Comparison of ENCODE assay signal across 15 mouse cellular contexts in the genomic region with DNA sequence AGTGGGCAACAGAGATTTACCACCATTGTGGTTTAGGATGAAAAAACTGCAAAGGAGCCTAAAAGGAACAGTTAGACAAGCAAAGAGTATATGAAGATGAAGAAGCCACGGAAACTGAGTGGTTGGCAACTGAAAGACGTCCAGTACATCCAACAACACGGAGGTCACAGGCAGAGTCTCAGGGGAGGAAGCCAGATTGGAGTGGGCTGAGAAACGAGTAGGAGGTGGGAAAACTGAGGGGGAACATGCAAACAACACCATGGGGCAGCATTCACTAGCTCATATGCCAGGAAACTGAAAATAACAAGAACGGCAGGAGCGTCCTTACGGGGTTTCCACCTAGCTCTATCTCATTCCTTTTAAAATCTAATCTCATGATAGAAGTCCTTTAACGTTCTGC.
"Had no signal": no experiment of that assay in that cellular context is flagged by ENCODE, and none has a peak within 500 bp of the region (broad histone marks: within the 10 kb centered on the region; RNA-seq: fewer than 3 reads in every experiment).

No protein-coding gene starts in this region.

- H3K27ac ChIP-seq: hindbrain, postnatal 0 days; kidney, postnatal 0 days; limb, embryonic 15.5 days; liver, embryonic 13.5 days; lung, embryonic 15.5 days; macrophage; midbrain, embryonic 12.5 days had no signal

- DNase-seq: kidney, adult 11 months; kidney, adult 9 months; kidney, postnatal 36 days; liver, embryonic 13.5 days; liver, postnatal 0 days; lung, postnatal 14 days; spleen, adult 18-20 months; thymus, postnatal 36 days had no signal

- H3K4me3 ChIP-seq: limb, embryonic 15.5 days; liver, embryonic 13.5 days; lung, embryonic 15.5 days; megakaryocyte, embryonic 14.5 days; midbrain, embryonic 12.5 days had no signal
